Mouse (Mus musculus): Measurements from ENCODE around the gene Ccndbp1. TPM values are rescaled to one million over a fixed set of nuclear protein-coding genes. Genes with fewer than 3 reads are reported as not detected.
"Not testable (repeated sequence)": the region's sequence is repeated elsewhere in the genome, so short reads cannot be mapped to it uniquely, and the experiment has no call there.

Ccndbp1 gene
- polyA plus RNA-seq, 1 experiment = 12.3 TPM

- peaks cover 40% of the 10 kb centered on the region for H3K4me1 ChIP-seq
- no peaks in the 10 kb centered on the region for H3K9me3 ChIP-seq
- no peak overlapping the region for H3K4me3 ChIP-seq (replicated peaks)
- H3K27me3 ChIP-seq (replicated peaks) = no peaks in the 10 kb centered on the region
- H3K36me3 ChIP-seq (replicated peaks; ENCODE audit: low read length) = no peaks in the 10 kb centered on the region
- TF ChIP-seq FLI1 (IDR thresholded peaks at IDR 0.05; ENCODE audit: low read length) (no peak), GATA1 (IDR thresholded peaks at IDR 0.05; ENCODE audit: borderline replicate concordance, low read length) (no peak)
These were observed 35.2 kb upstream of the Ccndbp1 start for GRCm38 (mm10) chr2:120972964-120973363.

- Histone ChIP-seq H3K4me3 (replicated peaks) (peak overlapping the region; percentile 98), H3K9me3 (no peaks in the 10 kb centered on the region), H3K27me3 (replicated peaks) (no peaks in the 10 kb centered on the region), H3K4me1 (peaks cover 25% of the 10 kb centered on the region), H3K36me3 (replicated peaks; ENCODE audit: low read length) (peaks cover 7% of the 10 kb centered on the region)
- TF ChIP-seq FLI1 (IDR thresholded peaks at IDR 0.05; ENCODE audit: low read length) = no peak
- no peak for TF ChIP-seq GATA1 (IDR thresholded peaks at IDR 0.05; ENCODE audit: borderline replicate concordance, low read length)
These were observed 31.9 kb upstream of the Ccndbp1 start for GRCm38 (mm10) chr2:120976308-120976707.

DNA sequence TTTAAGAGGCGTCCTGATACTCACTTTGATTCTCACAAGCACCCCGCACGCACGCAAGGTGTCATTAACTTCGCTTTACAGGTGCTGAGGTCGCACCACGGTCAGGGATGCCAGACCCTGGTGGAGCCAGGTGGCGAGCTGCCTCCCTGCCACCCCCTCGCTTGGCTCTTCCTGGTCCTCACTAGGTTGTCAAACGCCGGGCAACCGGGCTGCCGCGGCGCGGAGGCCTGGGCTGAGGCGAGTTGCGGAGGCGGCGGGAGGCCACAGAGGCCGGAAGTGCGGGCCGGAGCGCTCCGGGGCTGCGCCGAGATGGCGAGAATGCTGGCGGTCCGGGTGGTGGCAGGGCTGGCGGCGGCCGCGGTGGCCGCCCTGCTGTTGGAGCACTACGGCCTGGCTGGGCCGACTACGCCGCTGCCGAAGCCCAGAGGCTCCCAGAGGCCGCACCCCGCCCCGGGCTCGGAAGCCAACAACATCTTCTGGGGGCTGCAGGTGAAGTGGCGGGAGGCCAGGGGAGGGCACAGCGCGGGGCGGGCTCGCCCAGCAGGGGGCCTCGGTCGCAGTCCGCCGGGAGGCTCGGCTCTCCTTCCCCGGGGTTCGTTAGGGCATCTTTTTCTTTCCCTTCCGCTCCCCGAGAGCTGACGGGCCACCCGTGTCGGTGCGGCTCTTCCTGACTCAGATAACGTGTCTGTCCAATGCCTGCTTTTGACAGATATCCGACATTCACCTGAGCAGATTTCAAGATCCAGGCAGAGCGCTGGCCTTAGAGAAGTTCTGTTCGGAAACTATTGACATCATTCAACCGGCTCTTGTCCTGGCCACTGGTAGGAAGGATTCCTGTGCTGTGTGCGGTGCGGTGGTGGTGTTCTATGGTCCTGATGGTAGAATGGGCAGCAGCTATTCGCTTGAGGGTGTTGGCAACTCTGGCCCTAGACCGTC, 30.9 kb upstream of the Ccndbp1 start, which contains the start of gene Tmem62:
Tmem62 (plus strand) TSS at position 28 of the 936 bp plus-strand sequence.
- peak within 1 kb of the TSS; percentile 98 for H3K4me3 ChIP-seq (replicated peaks)
- no peaks in the 10 kb centered on the region for H3K27me3 ChIP-seq (replicated peaks)
- no peaks in the 10 kb centered on the region for H3K9me3 ChIP-seq
- peaks cover 22% of the 10 kb centered on the region for H3K4me1 ChIP-seq
- TF ChIP-seq FLI1 (IDR thresholded peaks at IDR 0.05; ENCODE audit: low read length) (no peak), GATA1 (IDR thresholded peaks at IDR 0.05; ENCODE audit: borderline replicate concordance, low read length) (no peak)
- peaks cover 8% of the 10 kb centered on the region for H3K36me3 ChIP-seq (replicated peaks; ENCODE audit: low read length)

- Histone ChIP-seq H3K4me1 (peaks cover 18% of the 10 kb centered on the region), H3K27me3 (replicated peaks) (no peaks in the 10 kb centered on the region), H3K9me3 (no peaks in the 10 kb centered on the region), H3K4me3 (replicated peaks) (peak overlapping the region; percentile 98), H3K36me3 (replicated peaks; ENCODE audit: low read length) (peaks cover 8% of the 10 kb centered on the region)
- TF ChIP-seq GATA1 (IDR thresholded peaks at IDR 0.05; ENCODE audit: borderline replicate concordance, low read length) (no peak), FLI1 (IDR thresholded peaks at IDR 0.05; ENCODE audit: low read length) (no peak)
These were observed 30.1 kb upstream of the Ccndbp1 start for GRCm38 (mm10) chr2:120977926-120978692.

DNA sequence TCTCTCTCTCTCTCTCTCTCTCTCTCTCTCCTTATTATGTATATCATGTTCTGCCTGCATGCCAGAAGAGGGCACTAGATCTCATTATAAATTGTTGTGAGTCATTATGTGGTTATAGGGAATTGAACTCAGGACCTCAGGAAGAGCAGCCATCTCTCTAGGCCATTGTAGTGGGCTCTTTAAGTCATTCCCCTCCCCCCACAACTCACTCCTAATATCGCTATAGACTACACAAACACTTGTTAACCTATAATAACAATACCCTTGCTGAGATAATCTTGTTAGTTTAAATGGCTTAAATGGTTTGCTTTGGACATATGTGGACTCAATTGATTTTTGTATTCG, 29.5 kb upstream of the Ccndbp1 start:
- TF ChIP-seq GATA1 (IDR thresholded peaks at IDR 0.05; ENCODE audit: borderline replicate concordance, low read length) (no peak), FLI1 (IDR thresholded peaks at IDR 0.05; ENCODE audit: low read length) (no peak)
- Histone ChIP-seq H3K9me3 (no peaks in the 10 kb centered on the region), H3K27me3 (replicated peaks) (no peaks in the 10 kb centered on the region), H3K4me3 (replicated peaks) (no peak overlapping the region), H3K36me3 (replicated peaks; ENCODE audit: low read length) (peaks cover 8% of the 10 kb centered on the region), H3K4me1 (peaks cover 18% of the 10 kb centered on the region)

DNA sequence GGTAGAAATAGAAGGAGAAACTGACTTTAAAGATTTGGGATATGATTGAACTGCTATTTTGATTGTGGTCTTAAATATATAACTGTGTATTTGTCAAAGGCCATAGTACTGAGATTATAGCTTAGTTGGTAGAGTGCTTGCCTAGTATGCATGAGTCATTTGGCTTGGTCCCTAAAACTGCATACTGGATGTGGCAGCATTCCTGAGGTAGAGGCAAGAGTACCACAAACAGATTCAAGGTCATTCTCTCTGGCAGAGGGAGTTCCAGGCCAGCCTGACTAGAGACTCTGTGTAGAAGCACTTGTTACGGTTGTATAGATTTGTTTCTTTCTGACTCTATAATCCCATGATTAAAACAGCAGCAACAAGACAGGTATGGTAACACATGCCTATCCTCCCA, 28.4 kb upstream of the Ccndbp1 start:
- peaks cover 18% of the 10 kb centered on the region for H3K4me1 ChIP-seq
- peaks cover 8% of the 10 kb centered on the region for H3K36me3 ChIP-seq (replicated peaks; ENCODE audit: low read length)
- H3K4me3 ChIP-seq (replicated peaks) = no peak overlapping the region
- no peaks in the 10 kb centered on the region for H3K9me3 ChIP-seq
- no peak for TF ChIP-seq FLI1 (IDR thresholded peaks at IDR 0.05; ENCODE audit: low read length)
- TF ChIP-seq GATA1 (IDR thresholded peaks at IDR 0.05; ENCODE audit: borderline replicate concordance, low read length) = no peak
- no peaks in the 10 kb centered on the region for H3K27me3 ChIP-seq (replicated peaks)

DNA sequence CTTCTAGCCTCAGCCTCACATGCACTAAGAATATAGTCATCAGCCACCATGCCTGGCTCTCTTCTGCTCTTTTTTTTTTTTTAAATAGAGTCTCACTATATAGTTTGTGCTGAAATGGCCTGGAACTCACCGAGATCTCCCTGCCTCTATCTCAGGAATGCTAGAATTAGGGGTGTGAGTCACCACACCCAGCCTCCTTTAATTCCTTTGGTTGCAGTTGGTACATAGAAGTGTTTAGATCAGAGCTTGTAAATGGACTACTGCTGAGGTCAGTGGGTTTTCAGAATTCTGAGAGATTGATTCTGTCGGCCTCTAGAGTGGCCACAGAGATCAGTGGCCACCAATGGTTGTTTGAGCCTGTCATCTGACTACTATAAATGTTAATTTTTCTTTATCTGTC, 27.3 kb upstream of the Ccndbp1 start:
- Histone ChIP-seq H3K36me3 (replicated peaks; ENCODE audit: low read length) (peaks cover 14% of the 10 kb centered on the region), H3K4me1 (peaks cover 18% of the 10 kb centered on the region), H3K9me3 (no peaks in the 10 kb centered on the region), H3K4me3 (replicated peaks) (no peak overlapping the region), H3K27me3 (replicated peaks) (no peaks in the 10 kb centered on the region)
- TF ChIP-seq FLI1 (IDR thresholded peaks at IDR 0.05; ENCODE audit: low read length) (no peak), GATA1 (IDR thresholded peaks at IDR 0.05; ENCODE audit: borderline replicate concordance, low read length) (no peak)

- H3K36me3 ChIP-seq (replicated peaks; ENCODE audit: low read length) = peaks cover 26% of the 10 kb centered on the region
- no peak overlapping the region for H3K4me3 ChIP-seq (replicated peaks)
- no peaks in the 10 kb centered on the region for H3K27me3 ChIP-seq (replicated peaks)
- no peaks in the 10 kb centered on the region for H3K9me3 ChIP-seq
- TF ChIP-seq FLI1 (IDR thresholded peaks at IDR 0.05; ENCODE audit: low read length) (no peak), GATA1 (IDR thresholded peaks at IDR 0.05; ENCODE audit: borderline replicate concordance, low read length) (no peak)
- H3K4me1 ChIP-seq = no peaks in the 10 kb centered on the region
These were observed 24.6 kb upstream of the Ccndbp1 start for GRCm38 (mm10) chr2:120983611-120984010.

DNA sequence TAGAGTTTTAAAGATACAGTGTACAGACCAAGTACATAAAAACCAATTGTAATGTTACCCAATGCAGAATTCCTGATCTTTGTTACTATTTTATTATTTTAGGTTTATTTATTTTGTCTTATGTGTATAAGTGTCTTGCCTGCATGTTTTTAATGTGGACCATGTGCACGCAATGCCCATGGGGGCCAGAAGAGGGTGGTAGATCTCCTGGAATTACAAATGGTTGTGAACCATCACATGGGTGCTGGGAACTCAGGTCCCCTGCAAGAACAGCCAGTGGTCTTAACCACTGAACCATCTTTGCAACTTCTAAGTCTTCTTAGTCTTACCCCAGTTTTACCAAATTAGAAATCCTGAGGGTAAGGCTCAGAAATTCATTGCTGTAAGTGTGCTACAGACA, 23.0 kb upstream of the Ccndbp1 start:
- H3K4me3 ChIP-seq (replicated peaks) = no peak overlapping the region
- H3K9me3 ChIP-seq = no peaks in the 10 kb centered on the region
- TF ChIP-seq FLI1 (IDR thresholded peaks at IDR 0.05; ENCODE audit: low read length) = no peak
- no peaks in the 10 kb centered on the region for H3K27me3 ChIP-seq (replicated peaks)
- H3K36me3 ChIP-seq (replicated peaks; ENCODE audit: low read length) = peaks cover 27% of the 10 kb centered on the region
- H3K4me1 ChIP-seq = peaks cover 4% of the 10 kb centered on the region; the same call in 1 of the 2 replicates

- Histone ChIP-seq H3K4me1 (peaks cover 4% of the 10 kb centered on the region; the same call in 1 of the 2 replicates), H3K36me3 (replicated peaks; ENCODE audit: low read length) (peaks cover 17% of the 10 kb centered on the region), H3K4me3 (replicated peaks) (no peak overlapping the region), H3K9me3 (no peaks in the 10 kb centered on the region), H3K27me3 (replicated peaks) (no peaks in the 10 kb centered on the region)
- TF ChIP-seq GATA1 (IDR thresholded peaks at IDR 0.05; ENCODE audit: borderline replicate concordance, low read length) (no peak), FLI1 (IDR thresholded peaks at IDR 0.05; ENCODE audit: low read length) (no peak)
These were observed 17.0 kb upstream of the Ccndbp1 start for GRCm38 (mm10) chr2:120991196-120991595.

- not testable (repeated sequence) for H3K27me3 ChIP-seq (replicated peaks); H3K36me3 ChIP-seq (replicated peaks; ENCODE audit: low read length); H3K4me3 ChIP-seq (replicated peaks); H3K4me1 ChIP-seq; H3K9me3 ChIP-seq
These were observed 11.6 kb upstream of the Ccndbp1 start for GRCm38 (mm10) chr2:120996607-120997006.
